Mouse (Mus musculus) midbrain, postnatal 0 days (tissue): ENCODE results near the gene Uggt1. TPM values are rescaled to one million over a fixed set of nuclear protein-coding genes. Genes with fewer than 3 reads are reported as not detected.
A peak's percentile ranks its signal among the peaks of the same experiment; 100 is the strongest.

Experiments
- ATAC-seq: fragments of 200-750 bp; cut with Nextera tagmentation; 2 replicates; pipeline ENCODE4 v1.8.0; 2017; ENCODE audit warnings: moderate number of reproducible peaks, mild to moderate bottlenecking, moderate TSS enrichment, moderate library complexity; ENCODE audit not compliant: low FRiP score
- DNase-seq: peaks from one replicate; pipeline ENCODE4 v3.0.0-alpha.2; 2015; ENCODE audit warnings: low spot score
- H3K27ac ChIP-seq: fragments of 300-500 bp; sonication (generic); 2 replicates; pipeline ENCODE4 v1.5.1; 2014; ENCODE audit warnings: low read depth, mild to moderate bottlenecking, low read length, mixed read lengths
- H3K27me3 ChIP-seq: fragments of 300-500 bp; sonication (generic); 2 replicates; pipeline ENCODE4 v1.6.1; 2014; ENCODE audit warnings: low read length, control low read depth, mixed read lengths; ENCODE audit not compliant: insufficient read depth
- H3K36me3 ChIP-seq: fragments of 300-500 bp; sonication (generic); 2 replicates; pipeline ENCODE4 v1.6.1; 2014; ENCODE audit warnings: low read length, control low read depth, mixed read lengths; ENCODE audit not compliant: insufficient read depth
- H3K4me1 ChIP-seq: fragments of 300-500 bp; sonication (generic); 2 replicates; pipeline ENCODE4 v1.6.1; 2014; ENCODE audit warnings: mild to moderate bottlenecking, control low read depth, antibody characterized with exemption, low read length, mixed read lengths; ENCODE audit not compliant: insufficient read depth
- H3K4me2 ChIP-seq: fragments of 300-500 bp; sonication (generic); 2 replicates; pipeline ENCODE4 v1.6.1; 2014; ENCODE audit warnings: low read depth, mild to moderate bottlenecking, low read length, mixed read lengths; ENCODE audit not compliant: poor library complexity, severe bottlenecking
- H3K4me3 ChIP-seq: fragments of 300-500 bp; sonication (generic); 2 replicates; pipeline ENCODE4 v1.5.1; 2014; ENCODE audit warnings: low read depth, mild to moderate bottlenecking, low read length, moderate library complexity
- H3K9ac ChIP-seq: fragments of 300-500 bp; sonication (generic); replicated peaks from 2 replicates; pipeline ENCODE4 v1.6.1; 2014; ENCODE audit warnings: mild to moderate bottlenecking, low read length, moderate library complexity, mixed read lengths; ENCODE audit not compliant: poor library complexity, severe bottlenecking
- H3K9me3 ChIP-seq: fragments of 300-500 bp; sonication (generic); 2 replicates; pipeline ENCODE4 v1.6.1; 2016; ENCODE audit warnings: low read length, control low read depth
- CTCF ChIP-seq: IDR thresholded peaks from 2 replicates; pipeline ENCODE4 v1.5.1; 2016; ENCODE audit warnings: antibody characterized with exemption, mild to moderate bottlenecking
- WGBS: fragments of 180-500 bp; shearing (Covaris S2); extraction: QIAGEN DNeasy Blood & Tissue Kit; methylation state at CpG from one replicate; pipeline ENCODE4 v1.1.7; 2014; 5-methylcytosine and 5-hydroxymethylcytosine counted together
- polyA plus RNA-seq: library from polyadenylated mRNA; unstranded; fragments of >200 nt; fragmentation: Nextera tagmentation; extraction: Ambion mirVana; gene quantifications from 2 replicates; pipeline ENCODE4 v1.2.1, GENCODE M21; 2015
- total RNA-seq: library from RNA; depleted of rRNA; stranded (reverse); fragments of >200 nt; gene quantifications from 2 replicates; pipeline ENCODE4 v1.2.3, GENCODE M21; 2014

Gene Uggt1
- total and polyA plus RNA-seq, 2 experiments from 2014 or later = 23.8 to 50.6 TPM

DNA sequence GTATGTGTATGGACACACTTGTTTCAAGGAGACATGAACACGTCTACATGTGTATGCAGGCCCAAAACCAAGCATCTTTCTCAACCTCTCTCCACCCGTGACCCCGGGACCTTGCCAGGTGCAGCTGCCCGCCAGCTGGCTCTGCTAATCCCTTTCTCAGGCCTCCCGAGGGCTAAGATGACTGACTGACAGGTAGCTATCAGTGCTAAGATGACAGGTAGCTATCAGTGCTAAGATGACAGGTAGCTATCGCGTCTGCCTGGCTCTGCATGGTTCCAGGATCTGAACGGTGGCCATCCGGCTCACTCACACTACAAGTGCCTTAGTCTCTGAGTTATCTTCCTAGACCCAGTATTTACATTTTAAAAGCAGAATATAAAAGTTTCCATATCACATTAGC lies 16.1 kb downstream of the Uggt1 start:
- Histone ChIP-seq H3K4me1 (no peaks in the 10 kb centered on the region), H3K27me3 (no peaks in the 10 kb centered on the region), H3K27ac (no peak overlapping the region), H3K36me3 (peaks cover 41% of the 10 kb centered on the region), H3K4me3 (no peak overlapping the region), H3K9me3 (no peaks in the 10 kb centered on the region), H3K4me2 (no peak overlapping the region), H3K9ac (no peak overlapping the region)
- no peak for TF ChIP-seq CTCF
- 83% methylated on average over 9 of the region's 9 CpGs for WGBS
- ATAC-seq (no peak), DNase-seq (no peak)

DNA sequence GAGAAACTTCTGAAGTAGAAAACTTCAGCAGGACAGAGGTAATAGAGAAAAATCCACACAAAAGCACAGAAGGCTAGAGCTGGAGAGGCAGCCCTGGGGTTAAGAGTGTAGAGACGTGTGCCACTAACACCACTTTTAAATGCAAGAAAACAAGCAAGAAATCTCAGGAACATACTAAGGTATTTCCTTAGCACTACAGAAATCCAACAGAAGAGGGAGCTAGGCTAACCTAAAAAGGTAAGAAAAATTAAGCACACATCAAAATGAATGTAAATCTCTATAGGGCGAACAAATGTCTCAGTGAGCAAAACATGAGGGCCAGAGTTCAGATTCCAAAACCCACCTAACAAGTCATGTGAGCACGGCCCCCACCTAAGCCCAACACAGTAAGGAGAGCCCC lies 19.9 kb downstream of the Uggt1 start:
- Histone ChIP-seq H3K36me3 (peaks cover 39% of the 10 kb centered on the region), H3K4me1 (no peaks in the 10 kb centered on the region), H3K4me2 (no peak overlapping the region), H3K27ac (no peak overlapping the region), H3K4me3 (no peak overlapping the region), H3K9ac (no peak overlapping the region), H3K27me3 (no peaks in the 10 kb centered on the region), H3K9me3 (no peaks in the 10 kb centered on the region)
- ATAC-seq = no peak
- DNase-seq = no peak
- TF ChIP-seq CTCF = peak; percentile 66
- WGBS = 88% methylated on average over 3 of the region's 3 CpGs

DNA sequence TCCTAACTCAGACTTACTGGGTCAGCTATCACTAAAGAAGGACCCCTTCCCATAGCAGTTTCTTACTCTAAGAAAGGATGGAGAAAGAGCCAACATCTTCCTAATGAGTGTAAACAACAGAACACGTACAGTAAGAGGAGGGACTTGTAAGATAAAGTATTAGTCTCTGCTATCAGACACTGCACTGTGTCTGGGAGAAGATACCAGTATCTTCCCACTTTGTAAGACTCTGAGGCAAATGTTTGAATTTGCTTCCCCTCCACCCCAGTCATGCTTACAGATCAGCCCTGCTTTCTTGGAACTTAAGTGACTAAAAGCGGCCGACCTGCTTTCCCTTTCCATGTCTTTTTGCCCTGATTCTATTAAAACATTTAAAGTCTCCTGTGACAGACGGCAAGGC lies 30.2 kb downstream of the Uggt1 start:
- no peaks in the 10 kb centered on the region for H3K9me3 ChIP-seq
- H3K4me2 ChIP-seq = no peak overlapping the region
- H3K27me3 ChIP-seq = no peaks in the 10 kb centered on the region
- no peak overlapping the region for H3K27ac ChIP-seq
- H3K4me1 ChIP-seq = no peaks in the 10 kb centered on the region
- 88% methylated on average over 4 of the region's 4 CpGs for WGBS
- ATAC-seq (no peak), DNase-seq (no peak)
- no peak for TF ChIP-seq CTCF
- H3K4me3 ChIP-seq = no peak overlapping the region
- peaks cover 21% of the 10 kb centered on the region; the same call in 1 of the 2 replicates for H3K36me3 ChIP-seq
- H3K9ac ChIP-seq = no peak overlapping the region

DNA sequence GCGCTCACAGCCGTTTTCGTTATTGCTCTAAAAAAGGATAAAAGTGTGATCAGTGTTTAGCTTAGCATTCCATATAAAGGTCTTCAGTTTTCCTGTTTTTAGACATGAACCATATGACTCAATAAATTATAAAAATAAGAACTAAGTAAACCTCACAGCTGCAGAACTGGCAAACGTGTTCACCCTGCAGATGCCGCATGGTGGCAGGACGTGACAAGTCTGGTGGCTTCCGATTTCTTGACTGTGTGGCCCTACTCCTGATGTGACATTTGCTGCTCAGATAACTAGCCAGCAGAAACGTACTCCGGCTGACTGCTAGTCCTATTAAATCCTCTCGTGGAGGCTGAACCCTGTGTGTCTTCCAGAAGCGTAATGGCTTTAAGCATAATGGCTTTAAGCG lies 42.8 kb downstream of the Uggt1 start:
- ATAC-seq (no peak), DNase-seq (no peak)
- no peak overlapping the region for H3K4me3 ChIP-seq
- H3K9ac ChIP-seq = no peak overlapping the region
- peaks cover 27% of the 10 kb centered on the region for H3K36me3 ChIP-seq
- H3K4me2 ChIP-seq = no peak overlapping the region
- no peaks in the 10 kb centered on the region for H3K9me3 ChIP-seq
- 92% methylated on average over 12 of the region's 12 CpGs for WGBS
- TF ChIP-seq CTCF = no peak
- no peak overlapping the region for H3K27ac ChIP-seq
- no peaks in the 10 kb centered on the region for H3K4me1 ChIP-seq
- H3K27me3 ChIP-seq = no peaks in the 10 kb centered on the region

DNA sequence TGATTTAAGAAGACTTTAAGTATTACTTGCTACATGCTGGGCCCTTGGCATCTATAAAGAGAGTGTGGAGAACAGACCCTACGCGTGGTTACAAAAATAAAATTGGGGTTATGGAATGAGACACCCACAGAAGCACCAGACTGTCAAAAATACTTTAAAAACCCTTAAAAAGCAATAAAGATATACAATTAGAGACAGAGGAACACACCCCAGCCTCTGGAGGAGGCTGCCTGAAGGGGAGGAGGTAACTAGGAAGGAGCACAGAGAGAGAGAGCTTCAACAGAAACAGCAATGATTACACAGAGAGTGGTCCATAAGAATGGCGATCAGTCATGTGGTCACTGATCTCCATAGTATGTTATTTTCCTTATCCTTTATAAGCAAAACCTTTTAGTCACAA lies 50.0 kb downstream of the Uggt1 start:
- no peak for ATAC-seq
- Histone ChIP-seq H3K27ac (no peak overlapping the region), H3K27me3 (no peaks in the 10 kb centered on the region), H3K9me3 (no peaks in the 10 kb centered on the region), H3K4me3 (no peak overlapping the region), H3K36me3 (peaks cover 59% of the 10 kb centered on the region), H3K9ac (no peak overlapping the region), H3K4me2 (no peak overlapping the region), H3K4me1 (no peaks in the 10 kb centered on the region)
- 99% methylated on average over 3 of the region's 3 CpGs for WGBS
- TF ChIP-seq CTCF = no peak
- DNase-seq = no peak

DNA sequence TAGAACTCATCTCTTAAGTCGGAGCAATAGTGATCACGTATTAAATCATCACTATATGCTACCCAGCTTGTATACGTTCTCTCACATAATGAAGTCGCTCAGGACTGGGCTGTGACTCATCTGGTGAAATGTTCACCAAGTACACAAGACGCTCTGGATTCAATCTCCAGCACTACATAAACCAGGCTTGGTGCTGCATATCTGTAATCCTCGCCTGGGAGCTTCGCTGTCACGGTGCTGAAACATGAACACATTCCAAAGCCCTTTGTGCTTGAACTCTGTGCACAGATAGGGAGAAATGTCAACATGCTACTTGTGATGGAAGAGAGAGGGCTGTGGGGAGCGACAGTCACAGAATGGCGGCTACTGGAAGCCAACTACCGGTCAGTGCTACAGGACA lies 52.6 kb downstream of the Uggt1 start:
- TF ChIP-seq CTCF = no peak
- Histone ChIP-seq H3K27me3 (no peaks in the 10 kb centered on the region), H3K4me2 (no peak overlapping the region), H3K9ac (no peak overlapping the region), H3K27ac (no peak overlapping the region), H3K4me3 (no peak overlapping the region), H3K4me1 (no peaks in the 10 kb centered on the region), H3K36me3 (peaks cover 60% of the 10 kb centered on the region), H3K9me3 (no peaks in the 10 kb centered on the region)
- DNase-seq = no peak
- no peak for ATAC-seq
- WGBS = 94% methylated on average over 11 of the region's 11 CpGs
